Mouse (Mus musculus) induced T-regulatory cell, adult 2 months (primary cell): ENCODE measurements around the gene Crhbp.

Experiments used
- DNase-seq: peaks from one replicate; pipeline ENCODE4 v3.0.0-alpha.2; 2012; ENCODE audit warnings: low read depth

Crhbp gene

GRCm38 (mm10) chr13:95444824-95445223, at the start of gene Crhbp:
Gene Crhbp, minus strand, starts transcription at chr13:95444924.
- no peak for DNase-seq

DNA sequence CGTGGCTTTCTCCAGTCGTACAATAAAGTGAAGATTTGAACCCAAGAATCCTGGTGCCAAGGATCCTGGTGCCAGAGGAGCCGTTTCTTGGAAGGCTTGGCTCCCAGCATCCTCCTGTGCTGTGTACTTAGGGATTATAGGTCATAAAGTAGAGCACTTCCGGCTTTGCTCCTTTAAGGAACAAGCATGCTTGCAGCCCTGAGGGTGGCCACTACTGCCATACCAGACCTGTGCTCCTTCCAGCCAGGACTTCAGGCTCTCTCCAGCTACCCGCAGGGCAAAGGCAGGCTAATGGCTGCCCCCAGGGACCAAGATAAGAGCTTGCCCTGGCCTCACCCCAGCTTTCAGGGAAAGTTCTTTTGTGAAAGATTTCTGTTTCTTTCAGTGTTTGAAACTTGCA, 48.6 kb upstream of the Crhbp start:
- DNase-seq: no peak

GRCm38 (mm10) chr13:95491327-95491726, 46.6 kb upstream of the Crhbp start:
- no peak for DNase-seq

DNA sequence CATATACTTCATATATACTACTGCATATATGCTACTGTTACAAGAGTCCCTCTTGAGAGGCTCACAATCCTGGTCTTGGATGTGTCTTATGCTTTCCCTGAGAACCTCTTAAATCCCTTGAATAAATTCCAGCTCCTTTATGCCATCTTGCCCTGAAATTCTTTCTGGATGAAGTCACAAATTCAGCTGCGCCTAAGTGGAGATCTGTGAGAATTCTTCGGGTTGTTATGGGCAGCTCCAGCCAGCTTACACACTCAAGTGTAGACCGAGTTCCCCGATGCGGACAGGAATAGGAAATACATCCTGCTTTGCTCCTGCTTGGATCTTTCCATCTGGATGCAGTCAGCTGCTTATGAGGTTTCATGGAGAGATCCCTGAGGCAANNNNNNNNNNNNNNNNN, 39.9 kb upstream of the Crhbp start:
- DNase-seq: no peak

- peak; percentile 82 for DNase-seq
Measured at GRCm38 (mm10) chr13:95481428-95481827, 36.7 kb upstream of the Crhbp start.

- DNase-seq: no peak
Measured at GRCm38 (mm10) chr13:95478671-95479413, 34.1 kb upstream of the Crhbp start, which contains the start of gene S100z. Gene S100z, minus strand, starts transcription at chr13:95478721.

DNA sequence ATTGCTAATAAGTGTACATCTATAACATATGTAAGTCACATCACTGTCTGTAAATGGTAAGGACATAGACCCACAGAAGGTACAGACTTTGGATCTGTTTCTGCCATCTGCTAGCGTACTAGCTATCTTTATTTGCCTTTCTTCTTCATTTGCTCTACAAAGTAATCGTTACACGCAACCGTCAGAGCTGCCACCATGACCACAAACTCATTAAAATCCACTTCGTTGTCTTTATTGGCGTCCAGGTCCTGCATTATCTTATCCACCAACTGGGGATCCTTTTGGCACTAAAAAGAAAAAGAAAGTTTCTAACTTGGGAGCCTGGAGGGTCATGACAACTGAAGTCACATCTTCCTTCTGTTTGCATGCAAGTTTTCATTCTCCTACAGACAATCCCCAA, 32.4 kb upstream of the Crhbp start:
- no peak for DNase-seq

DNA sequence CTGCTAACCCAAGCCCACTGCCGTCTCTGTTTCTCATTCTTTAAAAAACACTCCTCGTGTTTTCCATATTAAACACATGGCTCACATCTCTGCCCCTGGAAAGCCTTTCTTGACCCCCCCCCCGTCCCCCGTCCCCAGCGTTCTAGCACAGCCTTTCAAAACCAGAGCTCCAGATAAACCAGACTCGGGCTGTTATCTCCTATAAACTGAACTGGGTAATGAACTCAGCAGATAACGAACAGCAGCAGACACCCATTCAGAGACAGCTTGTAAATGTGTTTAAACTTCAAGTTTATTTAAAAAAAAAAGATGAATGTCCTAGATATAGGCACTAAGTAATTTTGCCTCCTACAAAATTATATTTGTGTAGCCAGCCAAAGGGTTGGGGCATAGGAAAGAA, 30.4 kb upstream of the Crhbp start:
- DNase-seq: no peak

DNA sequence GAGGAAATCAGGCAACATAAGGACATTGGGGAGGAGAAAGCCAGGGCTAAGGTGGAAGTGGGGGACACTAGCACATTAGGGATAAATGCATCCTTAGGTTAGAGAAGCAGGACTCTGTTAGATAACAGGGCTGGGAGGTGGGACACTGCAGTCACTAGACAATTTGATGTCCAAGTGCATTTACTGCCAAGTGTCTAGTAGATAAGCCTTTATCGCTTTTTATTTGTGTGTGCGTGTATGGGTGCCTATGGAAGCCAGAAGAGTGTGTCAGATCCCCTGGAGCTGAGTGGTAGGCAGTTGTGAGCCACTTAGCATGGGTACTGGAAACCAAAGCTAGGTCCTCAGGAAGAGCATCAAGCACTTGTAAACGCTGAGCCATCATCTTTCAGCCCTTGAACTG, 29.6 kb upstream of the Crhbp start:
- no peak for DNase-seq

GRCm38 (mm10) chr13:95470970-95471369, 26.2 kb upstream of the Crhbp start:
- peak; percentile 59 for DNase-seq

DNA sequence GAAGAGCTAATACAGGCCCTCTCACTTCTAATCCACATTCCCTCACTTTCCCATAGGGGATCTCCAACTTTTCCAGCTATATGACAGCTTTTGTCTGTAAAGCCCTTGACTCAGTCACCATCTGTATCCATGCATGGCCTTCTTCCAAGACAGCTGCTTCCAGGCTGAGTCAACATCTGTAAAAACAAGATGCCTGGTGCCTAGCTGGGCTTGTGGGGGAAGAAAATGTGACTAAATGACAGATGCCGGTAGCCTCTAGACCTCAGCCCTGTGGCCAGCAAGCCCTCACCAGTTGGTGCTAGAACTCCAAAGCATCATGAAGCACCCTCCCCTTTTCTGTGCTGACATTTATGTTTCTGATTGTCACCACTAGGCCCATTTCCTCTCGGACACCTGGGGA, 6.8 kb upstream of the Crhbp start:
- no peak for DNase-seq

- DNase-seq: no peak
Measured at GRCm38 (mm10) chr13:95450636-95451210, 6.0 kb upstream of the Crhbp start.

DNA sequence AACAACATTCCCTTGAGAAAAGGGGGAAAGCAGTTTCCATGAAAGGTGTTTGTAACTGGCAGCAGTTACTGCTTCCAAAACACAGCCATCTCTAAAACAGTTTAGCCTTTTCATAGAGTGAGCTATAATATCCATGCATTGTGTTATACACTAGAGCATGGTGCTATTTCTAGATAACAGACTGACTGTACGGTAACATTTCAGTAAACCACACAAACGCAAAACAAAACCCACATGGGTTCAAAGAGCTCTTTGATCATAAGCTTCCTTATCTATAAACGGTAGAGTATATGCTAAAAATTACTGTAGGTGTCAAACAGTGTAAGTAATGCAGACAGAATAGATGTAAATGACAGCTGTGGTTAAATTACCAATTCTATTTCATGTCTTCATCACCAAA, 5.0 kb upstream of the Crhbp start:
- peak; percentile 27 for DNase-seq

DNA sequence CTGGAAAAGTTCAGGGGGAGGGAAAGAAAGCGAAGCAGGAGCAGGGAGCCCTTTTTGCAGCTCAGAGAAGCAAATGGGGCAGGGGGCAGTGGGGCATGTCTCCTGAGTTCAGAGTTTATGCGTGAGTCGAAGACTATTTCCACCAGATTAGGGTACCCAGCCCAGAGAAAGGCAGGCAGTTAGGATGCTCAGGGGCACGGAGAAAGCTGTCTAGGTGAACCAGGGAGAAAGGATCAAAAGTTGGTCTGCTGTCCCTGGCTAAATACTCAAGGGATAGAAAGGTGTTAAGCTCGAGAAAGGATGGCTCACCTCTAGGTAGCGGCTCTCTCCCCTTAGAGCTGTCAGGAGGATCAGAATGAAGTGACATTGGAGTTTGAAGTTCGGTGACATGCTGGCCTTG, 433 bp downstream of the Crhbp start:
- no peak for DNase-seq

DNA sequence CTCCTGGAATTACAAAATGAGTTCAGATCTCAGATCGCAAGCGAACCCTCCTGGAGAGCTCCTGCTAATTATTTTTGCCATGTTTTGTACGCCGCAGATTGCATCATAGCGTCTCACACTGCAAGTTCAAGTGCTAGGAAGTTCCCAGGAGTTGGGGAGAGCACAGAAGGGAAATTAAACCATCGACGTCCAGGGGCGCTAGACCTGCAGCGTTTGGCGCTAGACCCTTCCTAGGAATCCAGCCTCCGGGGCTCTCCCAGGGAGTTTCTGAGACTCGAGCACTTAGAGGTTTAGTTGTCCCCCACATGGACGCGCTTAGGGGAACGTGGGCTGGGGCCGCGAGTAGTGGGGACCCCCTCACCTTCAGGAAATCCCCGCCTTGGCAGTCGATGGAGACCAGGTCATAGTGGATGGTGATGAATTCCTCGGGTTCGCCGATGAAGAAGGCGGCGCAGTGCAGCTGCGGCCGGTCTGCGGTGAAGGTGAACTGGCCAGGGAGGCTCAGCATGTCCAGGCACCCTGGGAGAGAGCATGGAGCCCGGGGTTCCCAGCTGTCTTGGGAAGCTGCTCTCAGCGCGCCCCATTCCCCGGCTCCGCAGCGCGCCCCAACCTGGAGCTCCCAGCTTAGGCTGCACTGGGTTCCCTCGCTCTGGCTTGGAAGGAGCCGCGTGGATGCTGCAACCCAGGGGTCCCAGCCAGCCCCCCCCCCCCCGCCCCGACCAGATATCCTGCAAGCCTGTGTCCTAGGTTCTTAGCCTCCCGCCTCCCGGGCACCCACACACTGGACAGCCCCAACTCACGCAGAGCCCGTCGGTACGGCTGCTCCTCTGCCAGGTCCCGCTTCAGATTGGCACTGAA, 1.1 kb downstream of the Crhbp start:
- DNase-seq: no peak

- DNase-seq: no peak
Measured at GRCm38 (mm10) chr13:95442901-95443300, 1.8 kb downstream of the Crhbp start.

- no peak for DNase-seq
Measured at GRCm38 (mm10) chr13:95439569-95439968, 5.2 kb downstream of the Crhbp start.

DNA sequence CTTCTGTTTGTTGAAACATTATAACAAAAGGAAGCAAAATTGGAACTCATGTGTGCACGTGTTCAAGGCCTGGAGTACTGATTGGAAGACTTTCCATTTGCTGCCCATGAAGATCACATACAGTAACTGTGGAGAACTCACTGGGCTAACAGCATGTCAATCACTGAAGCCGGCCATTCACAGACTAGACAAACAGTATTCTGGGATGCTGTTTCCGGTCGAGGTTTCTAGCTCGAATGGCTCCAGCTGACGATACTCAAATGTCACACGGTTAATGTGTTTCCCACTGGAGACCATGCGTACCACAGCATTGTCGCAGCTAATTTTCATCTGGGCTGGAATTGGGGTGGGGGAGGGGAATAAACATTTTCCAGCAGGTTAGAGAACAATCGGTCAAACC, 13.0 kb downstream of the Crhbp start:
- DNase-seq: no peak

GRCm38 (mm10) chr13:95427499-95427898, 17.2 kb downstream of the Crhbp start:
- DNase-seq: no peak

GRCm38 (mm10) chr13:95426421-95426820, 18.3 kb downstream of the Crhbp start:
- DNase-seq: no peak

DNA sequence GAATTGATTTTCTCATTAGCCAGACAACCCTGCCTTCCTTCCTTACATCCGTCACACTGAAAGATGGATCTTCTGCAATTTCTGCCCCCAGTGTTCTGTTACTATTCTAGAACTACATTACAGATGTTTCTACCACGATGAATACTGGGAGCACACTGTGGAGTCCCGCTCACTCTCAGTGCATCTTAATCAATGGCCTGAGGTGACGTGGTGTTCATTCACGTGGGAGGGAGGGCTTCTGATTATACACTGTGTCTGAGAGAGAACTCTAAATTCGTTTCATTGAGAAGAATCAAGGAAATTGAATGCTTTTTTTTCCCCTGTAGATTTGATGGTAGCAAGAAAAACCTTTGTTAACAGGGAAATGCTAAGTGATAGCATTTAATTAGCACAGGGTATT, 19.2 kb downstream of the Crhbp start:
- no peak for DNase-seq

- DNase-seq: no peak
Measured at GRCm38 (mm10) chr13:95424932-95425331, 19.8 kb downstream of the Crhbp start.

- DNase-seq: peak; percentile 26
Measured at GRCm38 (mm10) chr13:95419204-95419749, 25.4 kb downstream of the Crhbp start.
